Mouse (Mus musculus) cortical plate, adult 2 months (tissue): ENCODE measurements around the gene Irf2. TPM values are rescaled to one million over a fixed set of nuclear protein-coding genes. Genes with fewer than 3 reads are reported as not detected.

ENCODE experiments used
- H3K27ac ChIP-seq: fragments of 200-500 bp; 2 replicates; pipeline ENCODE4 v1.5.1; 2012; ENCODE audit warnings: low read length, control low read depth, inconsistent platforms; ENCODE audit not compliant: insufficient read depth
- H3K4me1 ChIP-seq: fragments of 200-500 bp; 2 replicates; pipeline ENCODE4 v1.6.1; 2011; ENCODE audit warnings: low read length; ENCODE audit not compliant: control insufficient read depth, insufficient read depth
- H3K4me3 ChIP-seq: fragments of 200-500 bp; 2 replicates; pipeline ENCODE4 v1.5.1; 2011; ENCODE audit warnings: mild to moderate bottlenecking, low read length, control low read depth; ENCODE audit not compliant: insufficient read depth
- CTCF ChIP-seq: fragments of 200-500 bp; IDR thresholded peaks from 2 replicates; pipeline ENCODE4 v1.5.1; 2011; ENCODE audit warnings: mild to moderate bottlenecking, control low read depth, low read length; ENCODE audit not compliant: insufficient read depth; ENCODE audit errors: extremely low read depth
- POLR2A ChIP-seq: fragments of 200-500 bp; IDR thresholded peaks from 2 replicates; pipeline ENCODE4 v1.6.1; 2011; ENCODE audit warnings: mild to moderate bottlenecking, low read length, control low read depth; ENCODE audit not compliant: insufficient read depth; ENCODE audit errors: extremely low read depth
- polyA plus RNA-seq: library from polyadenylated mRNA; depleted of rRNA; stranded (reverse); fragments of >200 nt; gene quantifications from 2 replicates; pipeline ENCODE4 v1.2.3, GENCODE M21; 2012

The Irf2 gene
- polyA plus RNA-seq, 1 experiment: 27.1 TPM

DNA sequence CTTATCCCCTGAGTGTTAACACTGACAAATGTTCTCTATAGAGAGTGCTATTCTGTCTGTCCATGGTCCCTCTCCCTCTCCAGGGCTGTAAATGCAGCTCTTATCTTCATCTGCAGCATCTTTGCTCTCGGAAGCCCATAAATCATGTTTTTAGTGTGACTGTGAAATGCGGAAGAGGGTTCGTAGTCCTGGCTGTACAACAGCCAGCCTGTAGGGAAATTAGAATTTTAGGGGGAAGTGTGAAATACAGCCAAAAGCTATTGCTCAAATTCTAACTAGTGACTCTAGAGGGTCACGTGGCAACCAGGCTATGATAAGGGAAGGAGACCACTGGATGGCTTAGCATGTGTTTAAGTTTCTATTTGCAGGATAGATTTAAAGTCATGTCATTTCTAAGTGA lies 112.0 kb downstream of the Irf2 start:
- Histone ChIP-seq H3K4me1 (no peaks in the 10 kb centered on the region), H3K27ac (peak overlapping the region; percentile 75; the same call in 1 of the 2 replicates), H3K4me3 (no peak overlapping the region)
- TF ChIP-seq CTCF: no peak
- TF ChIP-seq POLR2A: no peak

DNA sequence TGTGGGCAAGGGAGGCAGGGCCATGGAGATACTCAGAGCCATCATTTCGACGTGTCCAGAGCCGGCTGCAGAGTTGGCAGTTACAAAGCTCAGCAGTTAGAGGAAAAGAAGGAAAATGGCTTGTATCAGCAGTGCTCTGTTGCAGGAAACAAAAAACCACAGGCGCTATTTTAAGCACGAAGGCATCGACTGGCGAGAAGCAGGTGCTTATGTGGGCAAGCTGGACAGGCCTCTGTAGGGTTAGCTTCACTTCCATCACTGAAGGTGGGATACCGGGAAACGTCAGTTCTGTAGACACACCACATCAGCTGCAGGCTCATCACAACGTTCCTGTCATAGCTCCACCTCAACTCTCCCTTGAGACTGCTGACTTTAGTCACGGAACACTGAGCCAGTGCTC lies 112.8 kb downstream of the Irf2 start:
- H3K27ac ChIP-seq: no peak overlapping the region

DNA sequence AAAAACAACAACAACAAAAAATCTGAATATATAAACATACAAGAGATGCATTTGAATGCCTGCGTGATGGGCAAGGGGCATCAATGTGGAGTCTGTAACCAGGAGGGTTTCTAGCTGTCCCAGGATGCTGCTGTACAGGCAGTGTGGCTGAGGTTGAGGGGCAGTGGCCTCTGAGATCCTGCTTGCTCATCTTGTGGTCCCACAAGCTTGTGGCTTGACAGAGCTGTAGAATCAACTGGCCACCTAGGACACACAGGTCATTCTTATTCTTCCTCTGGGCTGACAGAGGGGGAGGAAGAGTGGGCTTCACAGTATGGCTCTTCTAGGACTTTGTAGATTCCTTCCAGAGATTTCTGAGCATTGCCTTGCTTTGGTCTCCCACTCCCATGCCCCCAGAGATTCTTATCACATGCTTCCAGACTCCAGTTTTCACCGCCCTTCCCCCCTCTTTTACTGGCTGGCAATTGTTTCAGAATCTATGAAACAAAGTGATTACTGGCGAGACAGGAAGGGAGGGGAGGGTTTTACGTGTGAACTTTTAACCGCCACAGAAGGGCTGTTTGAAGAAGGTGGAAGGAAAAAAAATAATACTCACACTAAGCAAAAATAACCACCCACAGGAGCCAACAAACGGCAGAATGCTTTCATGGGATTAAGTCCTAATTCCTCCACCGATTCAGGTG lies 119.8 kb downstream of the Irf2 start:
- Histone ChIP-seq H3K27ac (no peak overlapping the region), H3K4me1 (no peaks in the 10 kb centered on the region), H3K4me3 (no peak overlapping the region)
- no peak for TF ChIP-seq CTCF
- TF ChIP-seq POLR2A: no peak

More for the DNA sequence above, 112.8 kb downstream of the Irf2 start:
- no peak overlapping the region for H3K4me3 ChIP-seq
- no peak for TF ChIP-seq POLR2A
- TF ChIP-seq CTCF: no peak
- no peaks in the 10 kb centered on the region for H3K4me1 ChIP-seq

DNA sequence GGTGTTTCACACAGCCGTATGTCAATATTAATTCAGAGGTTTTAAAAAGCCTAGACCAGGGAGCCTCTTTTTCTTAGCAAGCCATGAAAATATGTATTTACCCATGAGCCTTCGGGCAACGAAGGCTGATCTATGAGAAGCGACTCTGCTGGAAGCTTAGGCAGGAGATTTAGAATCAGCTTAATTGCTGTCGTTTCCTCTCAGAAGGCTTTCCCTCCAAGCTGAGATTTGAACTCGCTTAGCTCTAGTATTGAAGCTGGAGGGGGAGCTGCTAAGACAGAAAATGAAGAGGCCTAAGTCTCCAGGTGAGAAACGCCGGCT lies 120.3 kb downstream of the Irf2 start:
- Histone ChIP-seq H3K4me3 (no peak overlapping the region), H3K4me1 (no peaks in the 10 kb centered on the region), H3K27ac (no peak overlapping the region)
- no peak for TF ChIP-seq POLR2A
- no peak for TF ChIP-seq CTCF

DNA sequence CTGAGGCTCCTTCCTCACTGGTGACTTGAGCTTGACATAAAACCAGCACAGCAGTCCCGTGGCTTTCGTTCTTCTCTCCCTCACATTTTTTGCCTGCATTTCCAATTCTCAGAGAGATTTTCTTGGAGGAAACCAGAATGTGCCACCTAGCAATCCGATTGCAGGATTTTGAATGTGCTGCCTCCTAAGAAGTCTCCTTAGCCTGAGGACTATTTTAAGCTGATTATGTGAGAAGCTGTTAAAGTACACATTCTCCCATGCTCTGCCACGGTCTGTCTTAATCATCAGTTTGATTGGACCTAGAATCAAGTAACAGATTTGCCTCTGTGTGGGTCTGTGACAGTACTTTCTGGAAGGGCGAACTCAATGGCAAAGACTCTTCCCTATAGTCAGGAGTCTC lies 123.0 kb downstream of the Irf2 start:
- no peak for TF ChIP-seq CTCF
- no peak for TF ChIP-seq POLR2A
- no peaks in the 10 kb centered on the region for H3K4me1 ChIP-seq
- no peak overlapping the region for H3K27ac ChIP-seq
- H3K4me3 ChIP-seq: no peak overlapping the region

DNA sequence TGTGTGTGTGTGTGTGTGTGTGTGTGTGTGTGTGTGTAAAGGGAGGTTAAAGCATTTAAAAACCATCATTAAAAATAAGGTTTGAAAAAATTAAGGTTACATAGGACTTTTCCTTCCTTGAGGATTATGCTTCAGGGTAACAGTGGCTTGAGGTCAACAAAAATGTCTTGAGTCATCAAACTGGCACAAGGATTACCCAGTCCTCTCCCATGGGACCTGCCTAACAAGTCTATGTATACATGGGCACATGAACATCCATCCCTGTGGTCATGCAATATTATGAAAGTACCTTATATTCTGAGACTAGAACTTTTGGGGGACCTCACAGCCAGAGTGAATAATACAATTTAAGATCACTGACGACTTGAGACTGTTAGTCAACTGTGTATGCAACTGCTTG lies 125.9 kb downstream of the Irf2 start:
- Histone ChIP-seq H3K4me3 (no peak overlapping the region), H3K27ac (no peak overlapping the region), H3K4me1 (no peaks in the 10 kb centered on the region; the same call in 1 of the 2 replicates)
- TF ChIP-seq CTCF (no peak), POLR2A (no peak)

DNA sequence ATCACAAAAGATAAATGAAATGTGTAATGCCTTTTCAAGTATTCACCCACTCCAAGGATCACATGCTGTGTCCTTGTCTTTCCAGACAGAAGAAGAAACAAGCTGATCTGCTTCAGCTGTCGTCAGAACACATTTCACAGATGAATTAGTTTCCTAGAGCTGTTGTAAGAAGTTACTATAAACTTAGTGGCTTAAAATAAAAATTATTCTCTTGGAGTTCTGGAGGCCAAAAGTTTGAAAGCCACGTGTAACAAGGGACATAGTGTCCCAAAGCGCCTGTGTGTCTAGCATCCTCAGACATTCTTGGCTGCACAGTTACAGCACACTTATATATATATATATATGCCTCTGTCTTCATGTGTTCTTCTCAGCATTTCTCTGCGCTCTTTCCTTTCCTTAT lies 127.9 kb downstream of the Irf2 start:
- Histone ChIP-seq H3K4me3 (no peak overlapping the region), H3K27ac (no peak overlapping the region), H3K4me1 (no peaks in the 10 kb centered on the region; the same call in 1 of the 2 replicates)
- TF ChIP-seq POLR2A: no peak
- TF ChIP-seq CTCF: no peak

DNA sequence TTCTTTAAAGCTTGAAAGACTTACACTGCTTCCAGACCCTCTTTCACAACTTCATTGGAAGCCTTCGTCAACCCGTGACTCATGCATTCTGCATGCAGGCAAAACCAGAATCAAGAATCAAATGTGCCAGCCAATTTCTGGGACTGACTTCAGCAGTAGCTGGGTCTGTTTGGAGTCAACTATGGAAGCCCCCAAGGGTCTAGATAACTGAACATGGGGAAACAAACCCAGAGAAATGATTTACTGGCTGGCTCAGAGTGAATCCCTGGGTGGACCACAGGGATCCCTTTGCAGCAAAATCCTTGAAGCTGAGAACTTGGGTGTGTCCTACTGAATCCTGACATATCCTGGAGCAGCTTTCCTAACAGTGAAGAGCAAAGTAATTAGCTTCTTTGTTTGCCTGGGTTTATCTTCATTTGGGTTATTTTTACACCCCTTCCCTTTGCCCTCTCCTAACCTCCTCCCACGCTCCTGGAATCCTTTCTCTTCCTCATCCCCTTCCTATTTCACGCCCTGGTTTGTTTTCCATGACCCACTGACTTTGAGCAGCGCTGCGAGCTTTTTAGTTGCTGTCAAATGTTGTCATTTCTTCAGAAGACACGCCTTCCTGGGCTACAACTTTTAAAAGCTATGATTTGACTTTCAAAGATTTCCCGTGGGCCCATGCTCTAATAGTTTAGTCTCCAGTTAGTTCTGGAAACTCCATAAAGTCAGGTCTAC lies 129.0 kb downstream of the Irf2 start:
- Histone ChIP-seq H3K4me1 (no peaks in the 10 kb centered on the region; the same call in 1 of the 2 replicates), H3K27ac (no peak overlapping the region), H3K4me3 (no peak overlapping the region)
- no peak for TF ChIP-seq POLR2A
- no peak for TF ChIP-seq CTCF

DNA sequence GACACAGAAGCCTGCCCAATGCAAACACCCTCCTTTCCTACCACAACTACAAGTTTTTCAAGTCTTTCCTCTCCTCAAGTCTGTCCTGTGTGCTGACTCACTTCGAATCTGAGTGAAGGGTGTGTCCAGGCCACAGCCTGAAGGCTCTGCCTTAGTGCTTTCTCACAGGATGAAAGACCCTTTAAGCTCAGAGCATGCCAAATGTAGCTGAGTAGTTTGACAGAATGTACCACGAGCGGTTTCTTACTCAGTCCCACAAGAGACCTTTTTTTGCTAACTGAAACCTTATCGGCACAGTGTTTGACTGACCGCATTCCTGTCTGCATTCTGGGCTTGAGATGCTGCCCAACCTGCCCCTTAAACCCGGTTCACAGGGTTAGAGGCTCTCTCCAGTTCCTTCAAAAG lies 130.0 kb downstream of the Irf2 start:
- H3K4me3 ChIP-seq: no peak overlapping the region
- no peak overlapping the region for H3K27ac ChIP-seq
- H3K4me1 ChIP-seq: no peaks in the 10 kb centered on the region; the same call in 1 of the 2 replicates
- TF ChIP-seq POLR2A (no peak), CTCF (no peak)

DNA sequence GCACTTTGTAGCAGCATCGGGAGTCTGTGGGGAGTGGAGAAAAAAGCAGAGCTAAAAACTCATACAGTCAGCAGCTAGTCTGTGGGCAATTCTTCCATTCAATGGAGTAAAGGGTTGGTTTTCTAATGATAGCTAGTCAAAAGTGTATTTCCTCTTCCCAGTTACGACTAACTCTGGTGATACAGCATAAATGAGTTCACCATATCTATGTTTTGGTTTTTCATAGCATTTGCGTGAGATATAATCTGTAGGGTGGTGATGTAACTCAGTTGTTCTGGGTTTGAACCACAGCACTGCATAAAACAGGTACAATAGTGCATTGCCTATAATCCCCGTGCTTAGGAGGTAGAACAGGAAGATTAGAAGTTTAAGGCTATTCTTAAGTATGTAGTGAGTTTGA lies 131.6 kb downstream of the Irf2 start:
- TF ChIP-seq POLR2A (no peak), CTCF (no peak)
- Histone ChIP-seq H3K27ac (no peak overlapping the region), H3K4me1 (no peaks in the 10 kb centered on the region; the same call in 1 of the 2 replicates), H3K4me3 (no peak overlapping the region)
